Mouse (Mus musculus) stomach, postnatal 0 days (tissue): ENCODE measurements around the gene Cdh26.

Experiments
- CTCF ChIP-seq: IDR thresholded peaks from 2 replicates; pipeline ENCODE4 v1.5.1; 2016; ENCODE audit warnings: antibody characterized with exemption, low read depth, mild to moderate bottlenecking, moderate library complexity
- EP300 ChIP-seq: optimal IDR thresholded peaks from 2 replicates; pipeline ENCODE3; 2016; ENCODE audit warnings: antibody characterized with exemption

GRCm38 (mm10) chr2:178433903-178434302 lies 3.6 kb downstream of the Cdh26 start:
- TF ChIP-seq CTCF (no peak), EP300 (no peak)
